Mouse (Mus musculus) intestine, postnatal 0 days (tissue): Measurements from ENCODE around the gene Csnk2b. TPM values are rescaled to one million over a fixed set of nuclear protein-coding genes. Genes with fewer than 3 reads are reported as not detected.
A peak's percentile ranks its signal among the peaks of the same experiment; 100 is the strongest.

Experiments
- ATAC-seq: fragments of 200-750 bp; cut with Nextera tagmentation; 2 replicates; pipeline ENCODE4 v1.8.0; 2017; ENCODE audit warnings: mild to moderate bottlenecking, moderate TSS enrichment, moderate library complexity
- H3K27ac ChIP-seq: fragments of 300-500 bp; sonication (generic); 2 replicates; pipeline ENCODE4 v1.5.1; 2014; ENCODE audit warnings: mild to moderate bottlenecking, low read depth, low read length, moderate library complexity
- H3K27me3 ChIP-seq: fragments of 300-500 bp; sonication (generic); replicated peaks from 2 replicates; pipeline ENCODE4 v1.6.1; 2014; ENCODE audit warnings: low read length, mixed read lengths; ENCODE audit not compliant: control insufficient read depth, insufficient read depth
- H3K36me3 ChIP-seq: fragments of 300-500 bp; sonication (generic); 2 replicates; pipeline ENCODE4 v1.6.1; 2014; ENCODE audit warnings: mild to moderate bottlenecking, moderate library complexity; ENCODE audit not compliant: control insufficient read depth, insufficient read depth
- H3K4me1 ChIP-seq: fragments of 300-500 bp; sonication (generic); replicated peaks from 2 replicates; pipeline ENCODE4 v1.6.1; 2014; ENCODE audit warnings: antibody characterized with exemption, low read length, mixed read lengths; ENCODE audit not compliant: control insufficient read depth, insufficient read depth
- H3K4me2 ChIP-seq: fragments of 300-500 bp; sonication (generic); replicated peaks from 2 replicates; pipeline ENCODE4 v1.6.1; 2014; ENCODE audit warnings: low read depth, mild to moderate bottlenecking, moderate library complexity
- H3K4me3 ChIP-seq: fragments of 300-500 bp; sonication (generic); 2 replicates; pipeline ENCODE4 v1.5.1; 2014; ENCODE audit warnings: low read depth, low read length
- H3K9ac ChIP-seq: fragments of 300-500 bp; sonication (generic); 2 replicates; pipeline ENCODE4 v1.6.1; 2014; ENCODE audit warnings: mild to moderate bottlenecking, low read depth, low read length
- H3K9me3 ChIP-seq: fragments of 300-500 bp; sonication (generic); 2 replicates; pipeline ENCODE4 v1.6.1; 2016; ENCODE audit warnings: mixed run types; ENCODE audit not compliant: control insufficient read depth
- CTCF ChIP-seq: sonication (generic); IDR thresholded peaks from 2 replicates; pipeline ENCODE4 v1.5.1; 2016; ENCODE audit warnings: low read depth, mild to moderate bottlenecking, control low read depth, antibody characterized with exemption, moderate library complexity
- WGBS: fragments of 180-500 bp; shearing (Covaris S2); extraction: QIAGEN DNeasy Blood & Tissue Kit; methylation state at CpG from one replicate; pipeline ENCODE4 v1.1.7; 2014; 5-methylcytosine and 5-hydroxymethylcytosine counted together
- polyA plus RNA-seq: library from polyadenylated mRNA; unstranded; fragments of >200 nt; fragmentation: Nextera tagmentation; extraction: Ambion mirVana; gene quantifications from 2 replicates; pipeline ENCODE4 v1.2.1, GENCODE M21; 2015

Gene Csnk2b
- 262 and 264 TPM in 2 replicates for polyA plus RNA-seq

DNA sequence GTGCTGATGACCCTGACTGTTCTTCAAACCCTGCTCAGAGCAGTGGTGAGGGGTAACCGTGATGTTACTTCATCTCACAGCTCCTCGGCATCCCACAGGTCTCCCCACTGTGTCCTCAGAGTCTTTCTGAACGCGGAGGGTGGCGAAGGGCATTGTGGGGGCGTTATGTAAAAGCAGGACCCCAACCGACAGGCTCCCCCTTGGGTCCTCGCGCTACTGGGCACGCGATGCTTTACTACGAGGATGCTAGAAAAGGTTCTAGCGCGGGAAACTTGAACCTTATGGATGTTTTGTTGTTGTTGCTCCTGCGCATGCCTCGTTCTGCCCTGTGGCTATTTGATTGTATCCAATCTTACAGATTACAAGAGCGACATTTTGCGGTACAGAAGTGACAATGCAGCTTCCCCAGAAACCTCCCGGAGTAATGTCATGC, at the start of gene Csnk2b:
TSS of gene Csnk2b (minus strand) at position 183 of the 433 bp plus-strand sequence.
- ATAC-seq = no peak
- Histone ChIP-seq H3K27ac (peak within 1 kb of the TSS; percentile 89), H3K4me1 (peaks cover 6% of the 10 kb centered on the region; the same call in 1 of the 2 replicates), H3K9ac (peak within 1 kb of the TSS; percentile 84), H3K27me3 (no peaks in the 10 kb centered on the region), H3K36me3 (peaks cover 25% of the 10 kb centered on the region), H3K9me3 (no peaks in the 10 kb centered on the region), H3K4me2 (peak within 1 kb of the TSS; percentile 92), H3K4me3 (peak within 1 kb of the TSS; percentile 86)
- under 1% methylated on average over 19 of the region's 19 CpGs for WGBS
- TF ChIP-seq CTCF = peak; percentile 62

DNA sequence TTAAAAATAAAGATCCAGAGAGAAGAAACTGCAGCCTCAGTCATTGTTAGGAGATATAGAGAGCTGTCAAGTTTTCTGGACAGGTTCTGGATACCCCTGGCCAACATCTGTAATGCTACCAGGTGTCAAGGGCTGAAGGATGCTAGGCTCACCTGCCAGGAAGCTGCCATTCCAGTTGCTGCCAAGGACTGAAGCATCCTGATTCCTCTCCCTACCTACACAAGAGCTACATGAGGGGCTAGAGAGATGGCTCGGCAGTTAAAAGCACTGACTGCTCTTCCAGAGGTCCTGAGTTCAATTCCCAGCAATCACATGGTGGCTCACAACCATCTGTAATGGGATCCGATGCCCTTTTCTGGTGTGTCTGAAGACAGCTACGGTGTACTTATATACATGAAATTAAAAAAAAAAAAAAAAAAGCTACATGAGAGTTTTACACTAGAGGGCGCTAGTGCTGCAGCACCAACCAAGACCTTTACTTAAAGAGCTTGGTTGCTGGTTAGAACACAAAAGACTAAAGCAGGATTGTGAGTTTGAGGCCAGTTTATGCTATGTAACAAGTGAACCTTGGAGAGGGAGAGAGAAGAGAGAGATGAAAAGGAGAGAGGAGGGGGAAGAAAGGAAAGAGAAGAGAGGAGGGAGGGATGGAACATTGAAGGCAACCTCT, 46.8 kb upstream of the Csnk2b start:
- no peak for ATAC-seq
- no peak overlapping the region for H3K4me3 ChIP-seq
- TF ChIP-seq CTCF = peak; percentile 85
- H3K9ac ChIP-seq = no peak overlapping the region
- no peaks in the 10 kb centered on the region for H3K27me3 ChIP-seq
- H3K36me3 ChIP-seq = no peaks in the 10 kb centered on the region
- H3K4me2 ChIP-seq = no peak overlapping the region
- 0 out of 2 replicates have a peak, but pooled peaks cover under 1% of the 10 kb centered on the region for H3K4me1 ChIP-seq
- no peaks in the 10 kb centered on the region for H3K9me3 ChIP-seq
- 14% methylated on average over 4 of the region's 4 CpGs for WGBS
- no peak overlapping the region for H3K27ac ChIP-seq

DNA sequence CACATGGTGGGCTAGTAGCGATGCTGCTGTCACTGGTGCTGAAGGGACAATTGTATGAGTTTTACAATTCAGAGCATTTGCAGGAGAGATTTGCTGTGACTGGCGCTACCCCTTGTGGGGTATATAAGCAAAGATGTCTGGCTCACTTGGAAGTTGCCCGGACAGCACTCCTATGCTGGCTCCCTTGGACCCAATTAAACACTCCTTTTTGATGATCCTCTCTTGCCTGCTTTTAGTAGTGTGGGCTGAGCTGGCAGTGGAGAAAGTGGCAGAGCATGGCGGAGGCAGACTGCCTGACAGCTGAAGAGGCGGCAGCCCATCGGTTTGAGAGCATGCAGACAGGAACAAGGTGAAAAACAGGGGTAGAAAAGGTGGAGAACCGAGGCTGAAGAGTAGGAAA, 45.9 kb upstream of the Csnk2b start:
- Histone ChIP-seq H3K4me2 (no peak overlapping the region), H3K27ac (no peak overlapping the region), H3K4me3 (no peak overlapping the region), H3K36me3 (no peaks in the 10 kb centered on the region), H3K9me3 (no peaks in the 10 kb centered on the region), H3K4me1 (peaks cover 4% of the 10 kb centered on the region; the same call in 1 of the 2 replicates), H3K27me3 (no peaks in the 10 kb centered on the region), H3K9ac (no peak overlapping the region)
- 89% methylated on average over 7 of the region's 7 CpGs for WGBS
- no peak for TF ChIP-seq CTCF
- no peak for ATAC-seq

DNA sequence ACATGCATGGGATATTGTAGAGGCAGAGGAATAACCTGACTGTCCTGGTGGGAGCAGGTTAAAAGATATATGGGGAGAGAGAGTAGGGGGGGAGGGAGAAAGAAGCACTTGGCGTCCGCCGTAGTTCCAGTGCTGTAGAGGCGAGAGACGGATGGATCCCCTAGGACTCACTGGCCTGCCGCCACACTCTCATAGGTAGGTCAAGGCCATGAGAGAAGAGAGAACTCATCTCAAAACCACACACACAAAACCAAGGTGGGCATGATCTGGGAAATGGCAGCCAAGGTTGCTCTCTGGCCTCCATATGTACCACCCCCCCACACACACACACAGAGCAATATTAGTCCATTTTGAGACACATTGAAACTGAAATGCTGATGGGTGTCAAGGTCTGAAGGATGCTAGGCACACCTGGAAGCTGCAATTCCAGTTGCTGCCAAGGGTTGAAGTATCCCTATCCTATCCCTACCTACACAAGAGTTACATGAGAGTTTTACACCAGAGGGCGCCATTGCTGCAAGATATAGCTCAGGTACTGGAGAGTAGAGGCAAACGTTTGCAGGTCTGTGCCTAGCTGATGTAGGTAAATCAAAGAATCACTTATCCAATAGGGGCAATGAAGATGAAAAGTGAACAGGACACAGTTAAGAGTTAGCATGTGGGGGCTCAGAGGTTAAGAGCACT, 44.6 kb upstream of the Csnk2b start:
- Histone ChIP-seq H3K27ac (no peak overlapping the region), H3K27me3 (no peaks in the 10 kb centered on the region), H3K36me3 (peaks cover 8% of the 10 kb centered on the region), H3K9me3 (no peaks in the 10 kb centered on the region), H3K4me2 (peak overlapping the region; percentile 55; the same call in 1 of the 2 replicates), H3K4me1 (peaks cover 4% of the 10 kb centered on the region; the same call in 1 of the 2 replicates), H3K9ac (no peak overlapping the region), H3K4me3 (no peak overlapping the region)
- peak; percentile 88 for TF ChIP-seq CTCF
- WGBS = 73% methylated on average over 8 of the region's 8 CpGs
- 0 out of 2 replicates have a peak, but pooled peaks have one; percentile 10 for ATAC-seq

DNA sequence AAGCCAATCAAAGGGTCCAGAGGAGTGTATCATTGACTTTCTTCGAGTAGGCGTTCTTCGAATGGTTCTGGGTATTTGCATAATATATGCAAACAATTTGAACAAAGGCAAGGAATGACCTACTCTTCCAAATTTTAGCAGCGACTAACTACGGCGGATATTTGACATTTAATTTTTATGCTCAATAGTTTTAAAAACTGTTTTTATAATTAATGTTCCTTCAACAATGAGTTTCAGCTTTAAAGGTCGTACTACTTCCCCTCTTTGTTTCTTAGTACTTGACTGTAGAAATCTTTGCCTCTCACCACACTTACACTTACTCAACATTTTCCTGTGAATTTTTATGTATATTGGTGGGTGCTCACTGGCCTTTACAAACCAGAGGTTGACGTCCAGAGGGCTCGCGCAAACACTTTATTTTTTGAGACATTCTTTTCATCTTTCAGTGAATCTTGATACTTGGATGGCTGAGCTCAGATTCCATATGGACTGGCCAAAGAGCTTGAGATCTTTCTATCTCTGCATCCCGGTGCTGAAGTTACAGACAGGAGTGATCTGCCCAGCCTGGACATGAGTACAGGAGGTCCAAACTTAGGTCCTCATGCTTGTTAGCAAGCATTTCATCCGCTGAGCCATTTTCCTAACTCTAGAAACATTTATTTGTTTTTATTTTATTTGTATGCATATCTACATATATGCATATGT, 43.8 kb upstream of the Csnk2b start:
- Histone ChIP-seq H3K4me3 (peak overlapping the region; percentile 94), H3K27ac (peak overlapping the region; percentile 93), H3K4me2 (peak overlapping the region; percentile 55), H3K9ac (0 out of 2 replicates have a peak overlapping the region, but pooled peaks have one; percentile 2), H3K4me1 (peaks cover 4% of the 10 kb centered on the region; the same call in 1 of the 2 replicates), H3K36me3 (peaks cover 17% of the 10 kb centered on the region), H3K9me3 (no peaks in the 10 kb centered on the region), H3K27me3 (no peaks in the 10 kb centered on the region)
- ATAC-seq = no peak
- TF ChIP-seq CTCF = no peak
- 18% methylated on average over 12 of the region's 12 CpGs for WGBS
